Mouse (Mus musculus) forebrain, embryonic 14.5 days (tissue): ENCODE results near the gene Ptk6. TPM values are rescaled to one million over a fixed set of nuclear protein-coding genes. Genes with fewer than 3 reads are reported as not detected.

Experiments used
- ATAC-seq: fragments of 200-750 bp; cut with Nextera tagmentation; 2 replicates; pipeline ENCODE4 v1.8.0; 2017; ENCODE audit warnings: mild to moderate bottlenecking, moderate library complexity
- DNase-seq: peaks from one replicate; pipeline ENCODE4 v3.0.0-alpha.2; 2015; ENCODE audit warnings: low spot score
- H3K27ac ChIP-seq: fragments of 300-500 bp; sonication (generic); 2 replicates; pipeline ENCODE4 v1.5.1; 2014; ENCODE audit warnings: low read depth, mild to moderate bottlenecking, control low read depth, low read length, moderate library complexity
- H3K27me3 ChIP-seq: fragments of 300-500 bp; sonication (generic); replicated peaks from 2 replicates; pipeline ENCODE4 v1.6.1; 2014; ENCODE audit warnings: low read length, control low read depth, mixed read lengths; ENCODE audit not compliant: control insufficient read depth, insufficient read depth
- H3K36me3 ChIP-seq: fragments of 300-500 bp; sonication (generic); 2 replicates; pipeline ENCODE4 v1.6.1; 2014; ENCODE audit warnings: low read length, control low read depth; ENCODE audit not compliant: control insufficient read depth, insufficient read depth
- H3K4me1 ChIP-seq: fragments of 300-500 bp; sonication (generic); 2 replicates; pipeline ENCODE4 v1.6.1; 2014; ENCODE audit warnings: antibody characterized with exemption, low read length, control low read depth; ENCODE audit not compliant: control insufficient read depth, insufficient read depth
- H3K4me2 ChIP-seq: fragments of 300-500 bp; sonication (generic); 2 replicates; pipeline ENCODE4 v1.6.1; 2014; ENCODE audit warnings: mild to moderate bottlenecking, control low read depth, low read length
- H3K4me3 ChIP-seq: fragments of 300-500 bp; sonication (generic); 2 replicates; pipeline ENCODE4 v1.5.1; 2014; ENCODE audit warnings: low read depth, low read length, control low read depth
- H3K9ac ChIP-seq: fragments of 300-500 bp; sonication (generic); 2 replicates; pipeline ENCODE4 v1.6.1; 2014; ENCODE audit warnings: mild to moderate bottlenecking, low read length, control low read depth, moderate library complexity
- H3K9me3 ChIP-seq: fragments of 300-500 bp; sonication (generic); replicated peaks from 2 replicates; pipeline ENCODE4 v1.6.1; 2016; ENCODE audit warnings: low read length, control low read depth, mixed read lengths; ENCODE audit not compliant: control insufficient read depth
- WGBS: fragments of 180-500 bp; shearing (Covaris S2); extraction: QIAGEN DNeasy Blood & Tissue Kit; methylation state at CpG from one replicate; pipeline ENCODE4 v1.1.7; 2014; 5-methylcytosine and 5-hydroxymethylcytosine counted together
- polyA plus RNA-seq: library from polyadenylated mRNA; unstranded; fragments of >200 nt; fragmentation: Nextera tagmentation; extraction: Ambion mirVana; gene quantifications from 2 replicates; pipeline ENCODE4 v1.2.1, GENCODE M21; 2014

Ptk6 gene
- polyA plus RNA-seq, 1 experiment from 2014 or later, result not detected

GRCm38 (mm10) chr2:181154831-181155415 is 47.7 kb downstream of the Ptk6 start:
- H3K4me2 ChIP-seq, result 0 out of 2 replicates have a peak overlapping the region, but pooled peaks have one; percentile 9
- H3K27me3 ChIP-seq, result 0 out of 2 replicates have a peak, but pooled peaks cover 3% of the 10 kb centered on the region
- no peaks in the 10 kb centered on the region for H3K36me3 ChIP-seq
- DNase-seq (no peak), ATAC-seq (no peak)
- no peak overlapping the region for H3K4me3 ChIP-seq
- no peaks in the 10 kb centered on the region for H3K9me3 ChIP-seq
- no peak overlapping the region for H3K9ac ChIP-seq
- H3K27ac ChIP-seq, result no peak overlapping the region
- WGBS, result 85% methylated on average over 8 of the region's 8 CpGs
- H3K4me1 ChIP-seq, result peaks cover 11% of the 10 kb centered on the region

- DNase-seq (no peak), ATAC-seq (no peak)
- no peak overlapping the region for H3K4me3 ChIP-seq
- H3K4me1 ChIP-seq, result peaks cover 6% of the 10 kb centered on the region
- H3K27me3 ChIP-seq, result 0 out of 2 replicates have a peak, but pooled peaks cover 3% of the 10 kb centered on the region
- no peak overlapping the region for H3K4me2 ChIP-seq
- no peak overlapping the region for H3K9ac ChIP-seq
- no peak overlapping the region for H3K27ac ChIP-seq
- H3K9me3 ChIP-seq, result no peaks in the 10 kb centered on the region
- no peaks in the 10 kb centered on the region for H3K36me3 ChIP-seq
- 92% methylated on average over 3 of the region's 3 CpGs for WGBS
These were observed 48.2 kb downstream of the Ptk6 start for GRCm38 (mm10) chr2:181154361-181154760.

DNA sequence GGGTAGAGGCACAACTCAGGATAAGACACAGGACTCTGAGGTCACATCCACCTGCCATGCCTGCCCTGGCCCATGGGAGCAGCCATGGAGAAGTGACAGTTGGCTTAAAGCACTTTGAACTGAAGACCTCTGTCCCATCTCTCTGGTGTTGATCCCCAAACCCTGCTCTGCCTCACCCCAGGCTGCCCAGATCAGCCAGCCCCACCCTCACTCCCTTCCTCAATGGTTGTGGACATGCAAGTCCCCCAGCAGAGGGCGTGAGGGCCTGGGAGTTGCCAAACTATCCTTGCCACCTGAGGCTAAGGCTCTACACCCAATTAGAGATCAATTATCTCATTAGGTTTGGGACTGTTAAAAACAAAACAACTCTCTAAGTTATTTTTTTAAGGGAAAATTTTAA is 48.8 kb downstream of the Ptk6 start:
- DNase-seq, result no peak
- H3K4me2 ChIP-seq, result no peak overlapping the region
- 0 out of 2 replicates have a peak, but pooled peaks cover 3% of the 10 kb centered on the region for H3K27me3 ChIP-seq
- H3K4me1 ChIP-seq, result peaks cover 3% of the 10 kb centered on the region; the same call in 1 of the 2 replicates
- no peak overlapping the region for H3K9ac ChIP-seq
- no peak overlapping the region for H3K4me3 ChIP-seq
- 0% methylated on average over 1 of the region's 1 CpGs for WGBS
- no peaks in the 10 kb centered on the region for H3K36me3 ChIP-seq
- no peak overlapping the region for H3K27ac ChIP-seq
- ATAC-seq, result no peak
- no peaks in the 10 kb centered on the region for H3K9me3 ChIP-seq

DNA sequence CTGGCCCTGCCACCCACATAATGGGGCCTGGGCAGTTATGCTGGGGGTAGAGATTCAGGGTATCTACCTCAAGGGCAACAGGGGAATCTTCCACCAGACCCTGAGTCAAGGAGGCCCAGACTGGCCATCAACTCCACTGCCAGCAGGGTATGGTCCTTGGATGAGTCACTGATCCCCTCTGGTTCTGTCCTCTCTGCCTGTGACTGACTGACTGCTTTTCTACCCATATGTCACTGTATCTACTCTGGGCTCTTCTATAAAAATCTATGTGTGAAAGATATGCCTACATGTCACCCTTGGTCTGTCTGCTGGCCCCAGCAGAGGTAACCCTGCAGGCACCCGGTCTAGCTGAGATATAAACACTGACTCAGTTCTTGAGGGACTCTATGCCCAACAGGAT is 49.5 kb downstream of the Ptk6 start:
- H3K27ac ChIP-seq, result no peak overlapping the region
- H3K27me3 ChIP-seq, result 0 out of 2 replicates have a peak, but pooled peaks cover 3% of the 10 kb centered on the region
- no peak for DNase-seq
- H3K9me3 ChIP-seq, result no peaks in the 10 kb centered on the region
- H3K4me3 ChIP-seq, result no peak overlapping the region
- ATAC-seq, result no peak
- no peaks in the 10 kb centered on the region for H3K36me3 ChIP-seq
- H3K9ac ChIP-seq, result no peak overlapping the region
- 100% methylated on average over 1 of the region's 1 CpGs for WGBS
- peaks cover 3% of the 10 kb centered on the region; the same call in 1 of the 2 replicates for H3K4me1 ChIP-seq
- H3K4me2 ChIP-seq, result no peak overlapping the region

GRCm38 (mm10) chr2:181152701-181153100 is 49.9 kb downstream of the Ptk6 start:
- Histone ChIP-seq H3K4me1 (peaks cover 3% of the 10 kb centered on the region; the same call in 1 of the 2 replicates), H3K9ac (no peak overlapping the region)

GRCm38 (mm10) chr2:181150281-181150680 is 52.3 kb downstream of the Ptk6 start:
- DNase-seq, result no peak
- H3K9ac ChIP-seq, result no peak overlapping the region
- no peak overlapping the region for H3K27ac ChIP-seq
- no peak overlapping the region for H3K4me3 ChIP-seq
- no peak for ATAC-seq
- no peaks in the 10 kb centered on the region for H3K9me3 ChIP-seq
- peaks cover 4% of the 10 kb centered on the region; the same call in 1 of the 2 replicates for H3K27me3 ChIP-seq
- H3K36me3 ChIP-seq, result no peaks in the 10 kb centered on the region
- 77% methylated on average over 6 of the region's 6 CpGs for WGBS
- H3K4me1 ChIP-seq, result no peaks in the 10 kb centered on the region
- no peak overlapping the region for H3K4me2 ChIP-seq

More at GRCm38 (mm10) chr2:181152701-181153100, 49.9 kb downstream of the Ptk6 start:
- ATAC-seq (no peak), DNase-seq (no peak)
- no peaks in the 10 kb centered on the region for H3K36me3 ChIP-seq
- H3K9me3 ChIP-seq, result no peaks in the 10 kb centered on the region
- H3K27me3 ChIP-seq, result 0 out of 2 replicates have a peak, but pooled peaks cover 3% of the 10 kb centered on the region
- H3K27ac ChIP-seq, result no peak overlapping the region
- 93% methylated on average over 17 of the region's 17 CpGs for WGBS
- no peak overlapping the region for H3K4me2 ChIP-seq
- no peak overlapping the region for H3K4me3 ChIP-seq

GRCm38 (mm10) chr2:181148318-181148955 is 54.2 kb downstream of the Ptk6 start:
- H3K4me3 ChIP-seq, result peak overlapping the region; percentile 44
- ATAC-seq, result no peak
- peak; percentile 39 for DNase-seq
- H3K9ac ChIP-seq, result peak overlapping the region; percentile 58
- 12% methylated on average over 31 of the region's 31 CpGs for WGBS
- peaks cover 7% of the 10 kb centered on the region; the same call in 1 of the 2 replicates for H3K27me3 ChIP-seq
- peak overlapping the region; percentile 81 for H3K4me2 ChIP-seq
- no peaks in the 10 kb centered on the region for H3K4me1 ChIP-seq
- no peaks in the 10 kb centered on the region for H3K9me3 ChIP-seq
- no peaks in the 10 kb centered on the region for H3K36me3 ChIP-seq
- H3K27ac ChIP-seq, result no peak overlapping the region

- Histone ChIP-seq H3K4me2 (peak overlapping the region; percentile 81), H3K27me3 (peaks cover 7% of the 10 kb centered on the region; the same call in 1 of the 2 replicates), H3K4me1 (no peaks in the 10 kb centered on the region), H3K9ac (peak overlapping the region; percentile 58), H3K9me3 (no peaks in the 10 kb centered on the region), H3K4me3 (peak overlapping the region; percentile 44), H3K27ac (no peak overlapping the region), H3K36me3 (no peaks in the 10 kb centered on the region)
- DNase-seq, result peak; percentile 84
- ATAC-seq, result peak; percentile 70
- under 1% methylated on average over 47 of the region's 61 CpGs for WGBS
These were observed 54.9 kb downstream of the Ptk6 start for GRCm38 (mm10) chr2:181147546-181148317.
